Mouse (Mus musculus) cerebellum, adult 2 months (tissue): ENCODE measurements around the gene Gm21258. TPM values are rescaled to one million over a fixed set of nuclear protein-coding genes. Genes with fewer than 3 reads are reported as not detected.
"Not testable (repeated sequence)": the region's sequence is repeated elsewhere in the genome, so short reads cannot be mapped to it uniquely, and the experiment has no call there.

ENCODE experiments used
- DNase-seq, 2 experiments: peaks; one replicate each; pipeline ENCODE4 v3.0.0; 2021
- H3K27ac ChIP-seq: fragments of 200-500 bp; 2 replicates; pipeline ENCODE4 v1.5.1; 2012; ENCODE audit warnings: low read length, control low read depth, inconsistent platforms; ENCODE audit not compliant: insufficient read depth
- H3K27me3 ChIP-seq: fragments of 200-500 bp; 2 replicates; pipeline ENCODE4 v1.6.1; 2012; ENCODE audit warnings: inconsistent platforms, mild to moderate bottlenecking, low read length, moderate library complexity; ENCODE audit not compliant: control insufficient read depth, insufficient read depth
- H3K4me1 ChIP-seq: fragments of 200-500 bp; 2 replicates; pipeline ENCODE4 v1.6.1; 2011; ENCODE audit warnings: low read length; ENCODE audit not compliant: control insufficient read depth, insufficient read depth
- H3K4me3 ChIP-seq: fragments of 200-500 bp; replicated peaks from 2 replicates; pipeline ENCODE3; 2011; ENCODE audit warnings: mild to moderate bottlenecking, low read depth, low read length, control low read depth; ENCODE audit not compliant: insufficient read depth
- WGBS: fragments of 180-500 bp; shearing (Covaris S2); methylation state at CpG from one replicate; pipeline ENCODE4 v1.1.7; 2018; 5-methylcytosine and 5-hydroxymethylcytosine counted together
- polyA plus RNA-seq: library from polyadenylated mRNA; depleted of rRNA; stranded (reverse); fragments of >200 nt; gene quantifications from 2 replicates; pipeline ENCODE4 v1.2.3, GENCODE M21; 2012; rRNA removed

The Gm21258 gene
- not detected in 2 replicates for polyA plus RNA-seq

GRCm38 (mm10) chrY:52779740-52780139 is at the start of gene Gm21258:
Gm21258 (plus strand) TSS chrY:52780040.
- not testable (repeated sequence) for H3K4me1 ChIP-seq, H3K27ac ChIP-seq, DNase-seq, H3K4me3 ChIP-seq, H3K27me3 ChIP-seq
- WGBS, result no CpG with 5 or more reads among the region's 6 CpGs
